Mouse (Mus musculus): ENCODE data around the gene Stat6. TPM values are rescaled to one million over a fixed set of nuclear protein-coding genes. Genes with fewer than 3 reads are reported as not detected.
A peak's percentile ranks its signal among the peaks of the same experiment; 100 is the strongest.

The Stat6 gene
- polyA plus RNA-seq, 1 experiment from 2014 or later, result 36.7 TPM

GRCm38 (mm10) chr10:127604465-127605250 lies 38.1 kb upstream of the Stat6 start:
- Histone ChIP-seq H3K36me3 (peaks cover 84% of the 10 kb centered on the region), H3K4me3 (no peak overlapping the region), H3K27me3 (no peaks in the 10 kb centered on the region), H3K4me1 (peaks cover 51% of the 10 kb centered on the region), H3K4me2 (no peak overlapping the region), H3K9ac (no peak overlapping the region), H3K27ac (peak overlapping the region; percentile 50; the same call in 1 of the 2 replicates), H3K9me3 (no peaks in the 10 kb centered on the region)
- ATAC-seq (ENCODE audit: insufficient number of reproducible peaks, low FRiP score, low TSS enrichment, low read depth), result no peak
- WGBS, result 38% methylated on average over 15 of the region's 15 CpGs

- no peak overlapping the region for H3K4me2 ChIP-seq
- no peaks in the 10 kb centered on the region for H3K27me3 ChIP-seq
- H3K9ac ChIP-seq, result no peak overlapping the region
- peaks cover 51% of the 10 kb centered on the region for H3K4me1 ChIP-seq
- H3K4me3 ChIP-seq, result no peak overlapping the region
- ATAC-seq (ENCODE audit: insufficient number of reproducible peaks, low FRiP score, low TSS enrichment, low read depth), result no peak
- peaks cover 89% of the 10 kb centered on the region for H3K36me3 ChIP-seq
- peak overlapping the region; percentile 50; the same call in 1 of the 2 replicates for H3K27ac ChIP-seq
- no peaks in the 10 kb centered on the region for H3K9me3 ChIP-seq
- 86% methylated on average over 8 of the region's 8 CpGs for WGBS
Measured at GRCm38 (mm10) chr10:127605251-127605547, 37.6 kb upstream of the Stat6 start.

- peaks cover 93% of the 10 kb centered on the region for H3K36me3 ChIP-seq
- no peak overlapping the region for H3K27ac ChIP-seq
- H3K9ac ChIP-seq, result no peak overlapping the region
- H3K27me3 ChIP-seq, result no peaks in the 10 kb centered on the region
- no peak for ATAC-seq (ENCODE audit: insufficient number of reproducible peaks, low FRiP score, low TSS enrichment, low read depth)
- WGBS, result 92% methylated on average over 9 of the region's 9 CpGs
- no peaks in the 10 kb centered on the region for H3K9me3 ChIP-seq
- no peak overlapping the region for H3K4me2 ChIP-seq
- H3K4me3 ChIP-seq, result no peak overlapping the region
- peaks cover 46% of the 10 kb centered on the region for H3K4me1 ChIP-seq
Measured at GRCm38 (mm10) chr10:127605756-127606155, 37.0 kb upstream of the Stat6 start.

- ATAC-seq (ENCODE audit: insufficient number of reproducible peaks, low FRiP score, low TSS enrichment, low read depth), result no peak
- whole genome bisulfite sequencing, result 87% methylated on average over 7 of the region's 7 CpGs
- Histone ChIP-seq H3K27me3 (no peaks in the 10 kb centered on the region), H3K9me3 (no peaks in the 10 kb centered on the region), H3K4me3 (no peak overlapping the region), H3K9ac (no peak overlapping the region), H3K4me1 (peaks cover 39% of the 10 kb centered on the region), H3K27ac (no peak overlapping the region), H3K4me2 (no peak overlapping the region), H3K36me3 (peaks cover 91% of the 10 kb centered on the region)
Measured at GRCm38 (mm10) chr10:127607059-127607458, 35.7 kb upstream of the Stat6 start.

- peak overlapping the region; percentile 74 for H3K27ac ChIP-seq
- H3K4me1 ChIP-seq, result peaks cover 40% of the 10 kb centered on the region
- 37% methylated on average over 9 of the region's 9 CpGs for WGBS
- no peak overlapping the region for H3K4me2 ChIP-seq
- no peak overlapping the region for H3K4me3 ChIP-seq
- no peak for ATAC-seq (ENCODE audit: insufficient number of reproducible peaks, low FRiP score, low TSS enrichment, low read depth)
- H3K36me3 ChIP-seq, result peaks cover 78% of the 10 kb centered on the region
- no peaks in the 10 kb centered on the region for H3K27me3 ChIP-seq
- no peaks in the 10 kb centered on the region for H3K9me3 ChIP-seq
- no peak overlapping the region for H3K9ac ChIP-seq
Measured at GRCm38 (mm10) chr10:127609415-127610065, 33.2 kb upstream of the Stat6 start.

- Histone ChIP-seq H3K36me3 (peaks cover 73% of the 10 kb centered on the region), H3K4me2 (no peak overlapping the region), H3K9ac (no peak overlapping the region), H3K4me3 (no peak overlapping the region), H3K4me1 (peaks cover 41% of the 10 kb centered on the region), H3K9me3 (no peaks in the 10 kb centered on the region), H3K27ac (peak overlapping the region; percentile 74), H3K27me3 (no peaks in the 10 kb centered on the region)
- ATAC-seq (ENCODE audit: insufficient number of reproducible peaks, low FRiP score, low TSS enrichment, low read depth), result no peak
- WGBS, result 79% methylated on average over 9 of the region's 9 CpGs
Measured at GRCm38 (mm10) chr10:127610066-127610415, 32.7 kb upstream of the Stat6 start.

GRCm38 (mm10) chr10:127612079-127612775 lies 30.6 kb upstream of the Stat6 start:
- WGBS, result 85% methylated on average over 14 of the region's 14 CpGs
- no peak overlapping the region for H3K4me3 ChIP-seq
- H3K27ac ChIP-seq, result no peak overlapping the region
- no peak overlapping the region for H3K4me2 ChIP-seq
- H3K27me3 ChIP-seq, result no peaks in the 10 kb centered on the region
- ATAC-seq (ENCODE audit: insufficient number of reproducible peaks, low FRiP score, low TSS enrichment, low read depth), result no peak
- H3K9ac ChIP-seq, result no peak overlapping the region
- no peaks in the 10 kb centered on the region for H3K9me3 ChIP-seq
- peaks cover 59% of the 10 kb centered on the region for H3K4me1 ChIP-seq
- peaks cover 53% of the 10 kb centered on the region for H3K36me3 ChIP-seq

- WGBS, result 17% methylated on average over 12 of the region's 12 CpGs
- Histone ChIP-seq H3K36me3 (peaks cover 34% of the 10 kb centered on the region), H3K9me3 (no peaks in the 10 kb centered on the region), H3K4me2 (peak overlapping the region; percentile 86), H3K27ac (peak overlapping the region; percentile 92), H3K4me3 (peak overlapping the region; percentile 20), H3K9ac (peak overlapping the region; percentile 23; the same call in 1 of the 2 replicates), H3K27me3 (no peaks in the 10 kb centered on the region), H3K4me1 (peaks cover 73% of the 10 kb centered on the region)
- ATAC-seq (ENCODE audit: insufficient number of reproducible peaks, low FRiP score, low TSS enrichment, low read depth), result 0 out of 2 replicates have a peak, but pooled peaks have one; percentile 38
Measured at GRCm38 (mm10) chr10:127614236-127615033, 28.4 kb upstream of the Stat6 start.

- Histone ChIP-seq H3K9me3 (no peaks in the 10 kb centered on the region), H3K4me2 (peak overlapping the region; percentile 86), H3K27me3 (no peaks in the 10 kb centered on the region), H3K9ac (no peak overlapping the region), H3K4me3 (peak overlapping the region; percentile 20), H3K27ac (peak overlapping the region; percentile 92), H3K36me3 (peaks cover 30% of the 10 kb centered on the region), H3K4me1 (peaks cover 70% of the 10 kb centered on the region)
- 20% methylated on average over 2 of the region's 2 CpGs for WGBS
- no peak for ATAC-seq (ENCODE audit: insufficient number of reproducible peaks, low FRiP score, low TSS enrichment, low read depth)
Measured at GRCm38 (mm10) chr10:127615034-127615374, 27.8 kb upstream of the Stat6 start.

GRCm38 (mm10) chr10:127615591-127615990 lies 27.2 kb upstream of the Stat6 start:
- H3K27me3 ChIP-seq, result no peaks in the 10 kb centered on the region
- peak overlapping the region; percentile 20 for H3K4me3 ChIP-seq
- no peak overlapping the region for H3K9ac ChIP-seq
- H3K9me3 ChIP-seq, result no peaks in the 10 kb centered on the region
- 37% methylated on average over 3 of the region's 3 CpGs for WGBS
- H3K27ac ChIP-seq, result peak overlapping the region; percentile 92
- no peak for ATAC-seq (ENCODE audit: insufficient number of reproducible peaks, low FRiP score, low TSS enrichment, low read depth)
- H3K36me3 ChIP-seq, result peaks cover 24% of the 10 kb centered on the region
- H3K4me2 ChIP-seq, result peak overlapping the region; percentile 86
- H3K4me1 ChIP-seq, result peaks cover 66% of the 10 kb centered on the region

GRCm38 (mm10) chr10:127616261-127616679 lies 26.5 kb upstream of the Stat6 start:
- H3K9ac ChIP-seq, result no peak overlapping the region

More at GRCm38 (mm10) chr10:127616261-127616679, 26.5 kb upstream of the Stat6 start:
- Histone ChIP-seq H3K4me1 (peaks cover 66% of the 10 kb centered on the region), H3K27ac (peak overlapping the region; percentile 92), H3K4me3 (peak overlapping the region; percentile 20; the same call in 1 of the 2 replicates), H3K36me3 (peaks cover 19% of the 10 kb centered on the region), H3K27me3 (no peaks in the 10 kb centered on the region), H3K9me3 (no peaks in the 10 kb centered on the region), H3K4me2 (peak overlapping the region; percentile 86)
- WGBS, result 22% methylated on average over 7 of the region's 7 CpGs
- ATAC-seq (ENCODE audit: insufficient number of reproducible peaks, low FRiP score, low TSS enrichment, low read depth), result no peak

Data from limb, embryonic 15.5 days (tissue).